Mouse (Mus musculus) ES-Bruce4 (cell line): ENCODE measurements around the gene Cfap43. TPM values are rescaled to one million over a fixed set of nuclear protein-coding genes. Genes with fewer than 3 reads are reported as not detected.

Experiments
- H3K27ac ChIP-seq: 2 replicates; pipeline ENCODE4 v1.5.1; 2012; ENCODE audit warnings: low read length, inconsistent platforms; ENCODE audit not compliant: insufficient read depth
- H3K27me3 ChIP-seq: 2 replicates; pipeline ENCODE4 v1.6.1; 2012; ENCODE audit warnings: mild to moderate bottlenecking, low read length, inconsistent platforms; ENCODE audit not compliant: control insufficient read depth, poor library complexity, insufficient read depth, severe bottlenecking
- H3K36me3 ChIP-seq: 2 replicates; pipeline ENCODE4 v1.6.1; 2012; ENCODE audit warnings: inconsistent platforms, mild to moderate bottlenecking, low read length, moderate library complexity; ENCODE audit not compliant: control insufficient read depth, poor library complexity, insufficient read depth, severe bottlenecking
- H3K4me1 ChIP-seq: one replicate; pipeline ENCODE4 v1.8.1; 2011; ENCODE audit warnings: low read length; ENCODE audit not compliant: control insufficient read depth, insufficient read depth
- H3K4me3 ChIP-seq: 2 replicates; pipeline ENCODE4 v1.5.1; 2011; ENCODE audit warnings: low read depth, mild to moderate bottlenecking, low read length
- H3K9ac ChIP-seq: 2 replicates; pipeline ENCODE4 v1.6.1; 2012; ENCODE audit warnings: low read depth, mild to moderate bottlenecking, inconsistent platforms; ENCODE audit not compliant: poor library complexity, severe bottlenecking
- H3K9me3 ChIP-seq: replicated peaks from 2 replicates; pipeline ENCODE4 v1.6.1; 2012; ENCODE audit warnings: mild to moderate bottlenecking, low read length, inconsistent platforms; ENCODE audit not compliant: control insufficient read depth, poor library complexity, insufficient read depth, severe bottlenecking
- CTCF ChIP-seq: IDR thresholded peaks from one replicate; pipeline ENCODE4 v1.8.1; 2011; ENCODE audit warnings: low read depth, low read length
- EP300 ChIP-seq: IDR thresholded peaks from 2 replicates; pipeline ENCODE4 v1.6.1; 2011; ENCODE audit warnings: low read depth, low read length; ENCODE audit not compliant: insufficient read depth
- POLR2A ChIP-seq: IDR thresholded peaks from one replicate; pipeline ENCODE4 v1.8.1; 2011; ENCODE audit warnings: low read length; ENCODE audit not compliant: insufficient read depth
- polyA plus RNA-seq: library from polyadenylated mRNA; stranded (reverse); fragments of >200 nt; gene quantifications from 2 replicates; pipeline ENCODE4 v1.2.4, GENCODE M21; 2011; ENCODE audit warnings: low read depth; ENCODE audit not compliant: missing spikeins, insufficient read depth, insufficient read length

Cfap43 gene
- polyA plus RNA-seq, 1 experiment = 10.4 TPM

- H3K27me3 ChIP-seq = no peaks in the 10 kb centered on the region
- H3K27ac ChIP-seq = peak overlapping the region; percentile 45
- peaks cover 43% of the 10 kb centered on the region for H3K36me3 ChIP-seq
- TF ChIP-seq POLR2A = no peak
- no peak for TF ChIP-seq CTCF
- no peak for TF ChIP-seq EP300
- no peaks in the 10 kb centered on the region for H3K4me1 ChIP-seq
- peak overlapping the region; percentile 95 for H3K9ac ChIP-seq
- no peaks in the 10 kb centered on the region for H3K9me3 ChIP-seq
- H3K4me3 ChIP-seq = peak overlapping the region; percentile 96
Observed at GRCm38 (mm10) chr19:47731931-47732330, 187.2 kb downstream of the Cfap43 start.

- H3K4me3 ChIP-seq = peak within 1 kb of the TSS; percentile 96
- no peaks in the 10 kb centered on the region for H3K27me3 ChIP-seq
- H3K9me3 ChIP-seq = no peaks in the 10 kb centered on the region
- H3K9ac ChIP-seq = peak within 1 kb of the TSS; percentile 95
- peak; percentile 43 for TF ChIP-seq CTCF
- peak; percentile 91 for TF ChIP-seq POLR2A
- no peak for TF ChIP-seq EP300
- H3K27ac ChIP-seq = peak within 1 kb of the TSS; percentile 45
- H3K36me3 ChIP-seq = peaks cover 36% of the 10 kb centered on the region
- H3K4me1 ChIP-seq = no peaks in the 10 kb centered on the region
Observed at GRCm38 (mm10) chr19:47731071-47731881, 187.8 kb downstream of the Cfap43 start, which contains the start of gene Sfr1. TSS of gene Sfr1 (plus strand) at chr19:47731682.

- Histone ChIP-seq H3K4me1 (no peaks in the 10 kb centered on the region), H3K9ac (peak overlapping the region; percentile 95), H3K27ac (no peak overlapping the region), H3K27me3 (no peaks in the 10 kb centered on the region), H3K9me3 (no peaks in the 10 kb centered on the region), H3K36me3 (peaks cover 30% of the 10 kb centered on the region), H3K4me3 (peak overlapping the region; percentile 91)
- no peak for TF ChIP-seq POLR2A
- no peak for TF ChIP-seq EP300
- no peak for TF ChIP-seq CTCF
Observed at GRCm38 (mm10) chr19:47730691-47731070, 188.4 kb downstream of the Cfap43 start.

GRCm38 (mm10) chr19:47725643-47726140 lies 193.4 kb downstream of the Cfap43 start:
- Histone ChIP-seq H3K36me3 (no peaks in the 10 kb centered on the region), H3K27me3 (no peaks in the 10 kb centered on the region), H3K27ac (no peak overlapping the region), H3K9me3 (no peaks in the 10 kb centered on the region), H3K4me1 (no peaks in the 10 kb centered on the region), H3K4me3 (no peak overlapping the region), H3K9ac (no peak overlapping the region)
- TF ChIP-seq POLR2A (no peak), EP300 (no peak), CTCF (no peak)

GRCm38 (mm10) chr19:47724903-47725302 lies 194.2 kb downstream of the Cfap43 start:
- TF ChIP-seq EP300 (no peak), POLR2A (no peak), CTCF (no peak)
- H3K9me3 ChIP-seq = no peaks in the 10 kb centered on the region
- H3K4me3 ChIP-seq = no peak overlapping the region
- no peaks in the 10 kb centered on the region for H3K27me3 ChIP-seq
- H3K27ac ChIP-seq = no peak overlapping the region
- no peak overlapping the region for H3K9ac ChIP-seq
- H3K36me3 ChIP-seq = no peaks in the 10 kb centered on the region
- no peaks in the 10 kb centered on the region for H3K4me1 ChIP-seq

- H3K9ac ChIP-seq = no peak overlapping the region
- no peak overlapping the region for H3K27ac ChIP-seq
- no peak for TF ChIP-seq CTCF
- no peaks in the 10 kb centered on the region for H3K36me3 ChIP-seq
- H3K27me3 ChIP-seq = no peaks in the 10 kb centered on the region
- H3K4me3 ChIP-seq = no peak overlapping the region
- H3K4me1 ChIP-seq = no peaks in the 10 kb centered on the region
- H3K9me3 ChIP-seq = no peaks in the 10 kb centered on the region
Observed at GRCm38 (mm10) chr19:47722471-47722870, 196.6 kb downstream of the Cfap43 start.
